Mouse (Mus musculus) cortical plate, adult 2 months (tissue): ENCODE results near the gene Fam129c.

Experiments
- CTCF ChIP-seq: fragments of 200-500 bp; IDR thresholded peaks from 2 replicates; pipeline ENCODE4 v1.5.1; 2011; ENCODE audit warnings: mild to moderate bottlenecking, control low read depth, low read length; ENCODE audit not compliant: insufficient read depth; ENCODE audit errors: extremely low read depth
- POLR2A ChIP-seq: fragments of 200-500 bp; IDR thresholded peaks from 2 replicates; pipeline ENCODE4 v1.6.1; 2011; ENCODE audit warnings: mild to moderate bottlenecking, low read length, control low read depth; ENCODE audit not compliant: insufficient read depth; ENCODE audit errors: extremely low read depth

- TF ChIP-seq POLR2A, result no peak
- TF ChIP-seq CTCF, result no peak
Observed at GRCm38 (mm10) chr8:71563992-71564391, 33.5 kb upstream of the Fam129c start.
